Mouse (Mus musculus) olfactory bulb, adult 2 months (tissue): ENCODE data around the gene Ina.
"Not testable (repeated sequence)": the region's sequence is repeated elsewhere in the genome, so short reads cannot be mapped to it uniquely, and the experiment has no call there.

Experiments used
- CTCF ChIP-seq: fragments of 200-500 bp; IDR thresholded peaks from 2 replicates; pipeline ENCODE4 v1.5.1; 2012; ENCODE audit warnings: low read depth, mild to moderate bottlenecking, low read length, moderate library complexity; ENCODE audit not compliant: insufficient read depth
- POLR2A ChIP-seq: fragments of 200-500 bp; IDR thresholded peaks from 2 replicates; pipeline ENCODE4 v1.6.1; 2012; ENCODE audit warnings: mild to moderate bottlenecking, low read depth, low read length, moderate library complexity; ENCODE audit not compliant: insufficient read depth

DNA sequence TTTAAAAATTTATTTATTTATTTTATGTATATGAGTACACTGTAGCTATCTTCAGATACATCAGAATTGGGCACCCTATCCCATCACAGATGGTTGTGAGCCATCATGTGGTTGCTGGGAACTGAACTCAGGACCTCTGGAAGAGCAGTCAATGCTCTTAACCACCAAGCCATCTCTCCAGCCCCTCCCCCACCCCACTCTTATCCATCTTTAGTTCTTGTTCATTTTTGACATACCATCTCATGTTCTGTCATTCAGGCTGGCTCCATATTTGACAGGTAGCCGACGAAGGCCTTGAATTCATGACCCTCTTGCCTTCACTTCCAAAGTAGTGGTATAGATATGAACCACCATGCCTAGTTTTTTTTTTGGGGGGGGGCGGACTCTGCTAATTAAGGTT is 36.4 kb upstream of the Ina start:
- not testable (repeated sequence) for TF ChIP-seq CTCF, POLR2A
